Mouse (Mus musculus) layer of hippocampus, adult 6 months (tissue): ENCODE data around the gene Ucma. TPM values are rescaled to one million over a fixed set of nuclear protein-coding genes. Genes with fewer than 3 reads are reported as not detected.

Source experiments
- long read RNA-seq, 2 experiments: library from polyadenylated mRNA; unstranded; transcript quantifications; one replicate each; pipeline ENCODE4 v2.0.0; 2019 to 2020
- polyA plus RNA-seq: library from polyadenylated mRNA; unstranded; fragments of <200 nt; fragmentation: Nextera tagmentation; gene quantifications from 2 replicates; pipeline ENCODE4 v1.2.3, GENCODE M21; 2021

The Ucma gene
- polyA plus RNA-seq: 7.6 and 13.0 TPM in 2 replicates
- long read RNA-seq, experiment 1, partial matches to known transcripts: 0 of 5 reads
- long read RNA-seq, experiment 1, other reads (novel, unspliced or antisense): 1 of 5 reads
- long read RNA-seq, experiment 2, partial matches to known transcripts: 0 of 1 reads
- long read RNA-seq, experiment 2, other reads (novel, unspliced or antisense): 0 of 1 reads

GRCm38 (mm10) chr2:4975807-4976206 is at the start of gene Ucma:
TSS of gene Ucma (plus strand) at chr2:4976122.

GRCm38 (mm10) chr2:5012491-5013324 is 36.8 kb downstream of the Ucma start, which contains the start of gene Mcm10:
TSS of gene Mcm10 (minus strand) at chr2:5012791.

Other genes starting within 250 kb of the Ucma start
- gene Sephs1, start 94.6 kb upstream of the Ucma start, polyA plus RNA-seq: 5.9 and 7.6 TPM in 2 replicates
- 180 and 197 TPM in 2 replicates for gene Phyh, start 57.1 kb upstream of the Ucma start, polyA plus RNA-seq
- 0.28 and 0.54 TPM in 2 replicates for gene Mcm10, start 36.7 kb downstream of the Ucma start, polyA plus RNA-seq
- gene Optn, start 87.9 kb downstream of the Ucma start, polyA plus RNA-seq: 8.8 and 10.7 TPM in 2 replicates
- 6.2 and 10.9 TPM in 2 replicates for gene Ccdc3, start 161.7 kb downstream of the Ucma start, polyA plus RNA-seq